Mouse (Mus musculus) spleen, postnatal 36 days (tissue): ENCODE measurements around the gene Gm45062.
"Not testable (repeated sequence)": the region's sequence is repeated elsewhere in the genome, so short reads cannot be mapped to it uniquely, and the experiment has no call there.

Experiments
- DNase-seq, 2 experiments: peaks; one replicate each; pipeline ENCODE4 v3.0.0; 2022; ENCODE audit warnings: low spot score in 2 of 2, mixed read lengths in 1 of 2

The Gm45062 gene

DNA sequence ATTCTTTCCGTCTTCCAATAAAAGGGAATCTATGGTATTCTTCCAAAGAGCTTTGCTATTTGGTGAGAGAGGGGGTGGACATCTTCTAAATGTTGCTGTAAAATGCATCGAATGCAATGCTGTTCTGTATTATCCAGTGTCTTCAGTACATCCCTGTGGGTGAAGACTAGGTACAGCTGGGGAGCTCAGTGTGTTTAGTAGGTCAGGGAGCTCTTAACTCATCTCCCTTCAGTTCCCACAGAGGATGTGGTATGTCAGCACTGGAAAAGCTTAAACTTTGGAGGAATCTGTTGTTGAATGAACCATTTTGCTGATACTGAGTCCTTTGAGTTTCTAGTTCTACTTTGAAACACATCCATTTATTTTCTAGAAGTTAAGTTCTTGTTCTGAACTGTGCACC lies 53.3 kb downstream of the Gm45062 start:
- DNase-seq: no peak

DNA sequence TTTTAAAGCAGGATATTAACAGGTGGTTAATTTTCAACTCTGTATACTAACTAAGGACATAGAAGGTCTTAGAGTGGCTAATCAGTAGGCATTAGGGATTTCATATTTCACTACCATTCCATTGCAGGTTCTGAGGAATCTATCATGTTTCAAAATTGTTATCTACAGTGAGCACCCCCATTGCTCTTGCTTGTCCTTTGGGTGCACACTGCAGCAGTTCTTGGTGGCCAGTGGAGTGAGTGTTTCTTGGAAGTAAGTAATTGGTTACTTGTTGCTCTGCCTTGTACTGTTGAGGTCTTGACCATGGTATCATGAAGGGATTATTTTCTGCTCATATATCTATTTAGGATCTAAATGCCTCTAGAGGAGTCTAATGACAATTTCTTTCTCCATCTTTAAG lies 57.0 kb downstream of the Gm45062 start:
- no peak for DNase-seq

DNA sequence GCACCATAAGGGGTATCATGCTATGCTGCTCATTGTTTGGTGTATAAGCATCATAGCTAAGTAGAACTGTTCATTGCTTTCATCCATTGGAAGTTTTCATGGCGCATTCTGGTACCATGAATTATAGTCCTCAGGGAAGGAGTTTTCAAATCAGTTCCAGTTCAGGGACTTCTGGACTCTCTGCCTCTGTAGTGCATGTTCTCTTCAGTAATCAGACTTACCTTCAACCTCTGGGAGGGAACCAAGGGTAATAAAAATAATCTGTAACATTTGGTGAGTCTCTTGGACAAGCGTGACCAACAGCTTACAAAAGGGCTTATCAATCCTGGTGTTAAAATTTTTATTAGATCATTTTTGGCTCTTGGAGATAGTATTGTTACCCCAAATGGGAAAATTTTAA lies 60.3 kb downstream of the Gm45062 start:
- no peak for DNase-seq

GRCm38 (mm10) chr6:8331496-8331895 lies 72.2 kb downstream of the Gm45062 start:
- DNase-seq: not testable (repeated sequence)

GRCm38 (mm10) chr6:8333380-8333779 lies 74.1 kb downstream of the Gm45062 start:
- DNase-seq: no peak

DNA sequence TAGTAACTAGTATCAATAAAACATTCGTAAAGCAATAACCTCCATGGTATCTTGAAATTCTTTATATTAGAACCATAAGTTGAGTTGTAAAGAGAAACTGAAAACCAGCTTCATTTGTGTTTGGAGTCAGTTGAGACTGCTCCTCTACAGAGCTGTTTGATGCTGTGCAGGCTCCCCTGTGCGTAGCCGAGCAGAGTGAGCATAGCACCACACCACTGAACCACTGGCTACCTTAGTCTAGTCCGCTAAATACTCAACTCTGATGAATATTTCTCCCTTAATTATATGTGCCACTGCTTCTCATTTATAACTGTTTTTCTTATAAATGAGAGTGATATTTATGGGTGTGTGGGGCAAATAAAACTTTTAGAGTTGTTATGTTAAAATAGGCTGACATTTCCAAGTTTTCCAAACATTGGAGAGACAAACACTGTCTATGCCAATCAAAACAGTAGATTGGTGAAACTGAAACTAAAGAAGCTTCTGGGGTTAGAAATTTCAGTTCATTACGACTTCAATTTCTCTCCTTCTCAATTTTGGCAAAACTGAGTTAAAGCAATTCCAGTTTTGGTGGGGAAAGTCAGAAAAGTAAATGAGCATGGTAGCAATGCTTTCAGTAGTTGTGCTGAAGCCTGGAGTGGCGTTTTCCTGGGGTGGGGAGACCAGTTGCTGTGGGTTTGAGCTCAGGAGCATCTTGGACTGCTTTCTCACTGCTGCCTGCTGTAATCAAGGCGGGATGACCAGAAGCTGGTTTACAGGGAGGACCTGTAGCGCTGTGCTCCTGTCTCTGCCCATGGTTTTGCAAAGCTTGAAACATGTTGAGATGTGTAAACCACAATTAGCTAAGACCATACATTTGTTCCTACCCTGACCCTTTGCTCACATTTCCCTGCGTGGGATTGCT lies 77.5 kb downstream of the Gm45062 start:
- DNase-seq: no peak

DNA sequence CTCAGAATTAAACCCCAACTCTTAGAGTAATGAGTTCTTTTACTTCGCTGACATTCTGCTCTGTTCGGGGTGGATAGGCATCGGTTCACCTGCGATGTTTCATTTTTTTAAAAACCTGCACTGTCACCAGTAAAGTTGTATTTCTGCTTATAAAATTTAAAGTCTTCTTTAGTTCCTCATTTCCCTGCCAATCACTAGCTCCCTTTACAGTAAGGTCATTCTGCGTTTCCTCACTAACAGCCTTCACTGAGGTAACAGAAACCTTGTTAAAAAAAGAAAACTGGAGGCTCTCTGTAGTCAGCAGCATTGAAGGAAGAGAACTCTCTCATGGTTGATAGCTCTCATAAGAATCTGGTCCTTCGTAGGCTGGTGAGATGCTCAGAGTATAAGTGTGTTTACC lies 80.2 kb downstream of the Gm45062 start:
- no peak for DNase-seq

- no peak for DNase-seq
These were observed 84.0 kb downstream of the Gm45062 start for GRCm38 (mm10) chr6:8343271-8343670.

GRCm38 (mm10) chr6:8345219-8345856 lies 86.1 kb downstream of the Gm45062 start:
- peak; percentile 66 to 80 for DNase-seq

DNA sequence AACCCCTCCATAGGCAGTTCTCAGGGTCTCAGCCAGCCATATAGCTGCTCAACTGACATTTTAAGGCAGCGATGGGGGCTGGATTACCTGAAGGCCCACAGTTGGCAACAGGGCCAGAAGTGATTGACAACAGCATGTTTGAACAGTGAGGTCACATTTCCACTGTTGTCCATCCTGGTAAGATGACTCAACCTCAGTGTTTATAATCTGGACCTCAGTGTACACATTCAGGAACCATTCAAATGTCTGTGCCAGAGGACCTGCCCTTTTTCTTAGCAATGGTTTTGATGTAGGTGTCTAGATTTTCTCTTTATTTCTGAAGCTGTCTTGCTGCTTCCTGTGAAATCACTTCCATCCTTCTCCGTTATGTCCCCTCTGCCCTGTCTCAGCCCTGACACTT lies 87.9 kb downstream of the Gm45062 start:
- DNase-seq: no peak

GRCm38 (mm10) chr6:8348344-8348743 lies 89.1 kb downstream of the Gm45062 start:
- DNase-seq: no peak

GRCm38 (mm10) chr6:8349060-8349670 lies 89.9 kb downstream of the Gm45062 start:
- DNase-seq: no peak

- DNase-seq: no peak
These were observed 92.3 kb downstream of the Gm45062 start for GRCm38 (mm10) chr6:8351507-8351906.

- DNase-seq: no peak
These were observed 93.4 kb downstream of the Gm45062 start for GRCm38 (mm10) chr6:8352533-8353168.

DNA sequence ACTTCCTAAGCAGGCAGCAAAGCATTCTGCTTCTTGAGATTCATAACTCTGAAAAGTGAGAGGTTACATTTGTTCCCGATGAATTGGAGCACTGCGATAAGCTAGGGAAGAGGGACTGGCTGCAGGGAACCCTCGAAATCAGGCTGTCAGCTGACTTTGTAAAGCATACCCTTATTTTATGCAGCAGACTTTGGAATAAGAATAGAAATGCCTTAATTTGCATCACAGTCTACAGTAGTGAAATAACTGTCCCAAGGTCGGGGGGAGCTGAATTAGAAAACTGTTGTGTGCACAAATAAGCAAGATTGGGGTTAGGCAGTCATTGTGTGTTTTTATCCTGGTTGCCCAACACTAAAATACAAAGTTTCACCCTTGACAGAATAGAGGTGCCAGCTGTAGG lies 94.2 kb downstream of the Gm45062 start:
- DNase-seq: no peak

- no peak for DNase-seq
These were observed 95.6 kb downstream of the Gm45062 start for GRCm38 (mm10) chr6:8354846-8355245.

DNA sequence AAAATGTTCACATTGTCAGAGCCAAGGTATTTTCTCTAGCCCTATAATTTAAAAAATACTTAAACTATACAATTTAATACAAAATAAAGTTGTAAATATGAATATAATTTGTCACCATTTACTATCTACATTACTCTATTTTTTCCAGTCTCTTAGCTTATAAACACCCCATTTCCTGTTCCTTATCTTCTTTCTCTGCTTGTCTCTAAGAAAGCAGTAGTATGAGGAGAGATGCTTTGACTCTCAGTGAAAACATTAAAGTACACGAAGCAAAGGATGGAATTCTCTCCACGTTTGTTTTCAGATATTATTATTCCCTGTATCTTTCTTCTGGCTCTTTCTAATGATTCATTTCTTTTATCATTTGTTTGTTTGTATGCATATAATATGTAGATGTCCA lies 99.0 kb downstream of the Gm45062 start:
- DNase-seq: no peak

DNA sequence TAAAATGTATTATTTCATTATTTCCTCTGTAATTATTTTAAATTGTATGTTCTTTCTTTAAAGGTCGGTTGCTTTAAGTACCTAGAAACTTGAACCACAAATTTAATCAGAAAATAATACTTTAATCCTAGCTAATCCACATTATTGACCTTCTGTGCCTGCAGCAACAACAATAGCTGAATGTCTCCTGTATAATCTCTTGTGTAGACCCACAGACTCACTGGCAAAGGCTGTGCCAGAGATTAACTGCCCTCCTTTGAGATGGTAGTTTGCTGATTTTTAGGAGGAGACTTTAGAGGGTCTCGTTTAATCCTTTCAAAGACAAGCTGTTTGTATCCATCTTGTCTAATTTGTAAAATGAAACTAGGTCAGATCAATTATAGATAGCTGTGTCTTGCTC lies 99.5 kb downstream of the Gm45062 start:
- no peak for DNase-seq

DNA sequence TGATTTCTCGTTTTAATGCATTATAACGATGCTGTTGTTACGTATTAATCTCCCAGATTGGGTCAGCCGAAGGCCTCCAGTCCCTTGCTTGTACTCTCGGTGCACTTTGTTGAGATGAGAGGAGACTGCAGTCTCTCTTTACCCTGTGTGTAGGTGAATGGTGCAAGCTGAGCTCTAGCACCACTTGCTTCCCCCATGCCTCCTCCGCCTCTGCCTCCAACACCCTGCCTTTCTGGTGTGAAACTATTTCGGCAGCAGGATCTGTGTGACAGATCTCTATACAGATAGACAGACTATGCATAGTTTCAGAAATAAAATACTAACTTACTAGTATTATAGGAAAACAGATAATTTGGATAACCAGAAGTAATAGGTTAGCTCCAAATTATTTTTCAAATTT lies 101.6 kb downstream of the Gm45062 start:
- DNase-seq: no peak

DNA sequence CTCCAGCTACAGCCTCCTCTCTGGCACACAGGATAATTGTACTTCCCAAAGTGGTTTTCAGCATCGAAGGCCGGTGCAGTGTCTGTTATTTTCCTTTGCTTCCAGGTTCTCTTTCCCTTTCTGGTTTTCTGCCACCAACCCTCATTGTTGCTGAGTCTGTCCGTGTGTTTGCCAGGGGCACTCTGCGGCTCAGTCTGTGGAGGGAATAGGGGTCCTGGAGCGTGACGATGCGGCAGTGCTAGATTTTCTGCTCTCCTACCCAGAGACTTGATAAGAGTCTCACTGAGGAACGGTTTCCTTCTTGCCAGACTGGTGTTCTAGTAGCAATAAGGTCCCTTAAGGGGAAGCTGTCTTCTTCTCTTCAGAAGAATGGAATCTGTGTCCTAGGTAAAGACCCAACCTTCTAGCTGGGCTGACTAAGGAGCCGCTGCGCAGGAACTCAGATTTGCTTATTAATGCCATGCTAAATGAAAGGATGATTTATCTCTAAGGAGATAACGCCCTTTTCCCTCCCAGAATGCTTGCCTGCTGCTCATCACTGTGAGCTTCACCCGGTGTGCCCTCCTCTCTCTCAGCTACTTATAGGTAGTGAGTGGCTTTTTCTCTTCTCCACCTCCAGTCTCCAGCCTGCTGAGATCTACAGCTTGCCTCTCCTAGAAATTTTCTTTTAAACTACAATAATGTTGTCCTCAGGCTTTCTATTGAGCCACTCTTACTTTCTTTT lies 104.9 kb downstream of the Gm45062 start:
- no peak for DNase-seq

- DNase-seq: no peak
These were observed 105.5 kb downstream of the Gm45062 start for GRCm38 (mm10) chr6:8364757-8365150.

DNA sequence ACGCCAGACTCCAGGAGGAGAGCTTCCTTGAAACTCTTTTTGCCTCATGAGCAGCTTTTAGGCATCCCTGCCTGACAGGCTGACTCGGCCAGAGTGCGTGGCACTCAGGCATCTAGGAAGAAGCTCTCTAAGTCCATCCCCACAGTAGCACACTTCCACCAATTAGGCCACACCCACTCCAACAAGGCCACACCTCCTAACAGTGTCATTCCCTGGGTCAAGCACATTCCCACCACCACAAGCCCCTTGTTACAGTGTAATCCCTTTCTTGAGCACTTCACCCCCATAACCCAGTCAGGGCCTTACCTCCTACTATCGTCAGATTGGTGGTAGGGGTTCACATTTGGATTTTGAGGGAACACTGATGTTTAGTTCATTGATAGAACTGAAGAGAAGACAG lies 108.4 kb downstream of the Gm45062 start:
- DNase-seq: no peak
